Mouse (Mus musculus) brain, embryonic 14.5 days (tissue): Measurements from ENCODE around the gene Abca2.

Source experiments
- CTCF ChIP-seq: fragments of 200-500 bp; IDR thresholded peaks from 2 replicates; pipeline ENCODE4 v1.5.1; 2012; ENCODE audit warnings: inconsistent platforms, mild to moderate bottlenecking, moderate library complexity, borderline replicate concordance; ENCODE audit not compliant: insufficient read depth, insufficient read length; ENCODE audit errors: extremely low read depth
- POLR2A ChIP-seq: fragments of 200-500 bp; IDR thresholded peaks from 2 replicates; pipeline ENCODE4 v1.6.1; 2012; ENCODE audit warnings: mild to moderate bottlenecking, inconsistent platforms, borderline replicate concordance; ENCODE audit not compliant: poor library complexity, insufficient read depth, insufficient read length, severe bottlenecking; ENCODE audit errors: extremely low read depth

DNA sequence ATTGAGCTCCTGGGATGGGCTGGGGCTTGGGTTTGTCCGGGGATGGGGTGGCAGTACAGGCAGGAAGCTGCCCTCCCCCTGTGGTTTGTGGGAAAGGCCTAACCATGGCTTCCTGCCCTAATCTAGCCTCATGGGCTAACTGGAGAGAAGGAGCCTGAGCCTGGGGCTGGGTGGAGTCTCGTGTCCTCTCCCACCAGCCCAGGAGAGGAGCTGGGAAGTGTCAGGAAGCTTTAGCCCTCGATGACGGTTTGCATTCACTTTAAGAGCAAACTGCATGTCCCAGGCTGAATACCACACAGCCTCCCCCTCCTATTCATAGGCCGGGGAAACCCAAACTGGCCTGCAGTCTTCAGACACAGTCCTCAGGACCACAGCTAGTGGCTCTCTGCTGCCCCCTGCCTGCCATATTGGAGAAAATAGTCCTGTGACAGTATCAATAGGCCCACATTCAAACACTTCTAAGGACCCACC is 1.7 kb upstream of the Abca2 start:
- TF ChIP-seq CTCF (peak; percentile 83), POLR2A (no peak)
